Mouse (Mus musculus): Measurements from ENCODE around the gene Adgrv1.
A peak's percentile ranks its signal among the peaks of the same experiment; 100 is the strongest.
"Not testable (repeated sequence)": the region's sequence is repeated elsewhere in the genome, so short reads cannot be mapped to it uniquely, and the experiment has no call there.

Gene Adgrv1

GRCm38 (mm10) chr13:81632720-81633415 lies at the start of gene Adgrv1:
TSS of gene Adgrv1 (minus strand) at chr13:81633154.
- peak; percentile 60 for DNase-seq

GRCm38 (mm10) chr13:81675333-81675732 lies 42.4 kb upstream of the Adgrv1 start:
- DNase-seq: no peak

- no peak for DNase-seq
Observed at GRCm38 (mm10) chr13:81667713-81668112, 34.8 kb upstream of the Adgrv1 start.

GRCm38 (mm10) chr13:81664331-81664698 lies 31.4 kb upstream of the Adgrv1 start:
- DNase-seq: peak; percentile 48

GRCm38 (mm10) chr13:81663566-81664330 lies 30.8 kb upstream of the Adgrv1 start:
- peak; percentile 37 for DNase-seq

- no peak for DNase-seq
Observed at GRCm38 (mm10) chr13:81658053-81658752, 25.2 kb upstream of the Adgrv1 start.

GRCm38 (mm10) chr13:81657351-81658052 lies 24.5 kb upstream of the Adgrv1 start, which contains the start of gene Lysmd3:
TSS of gene Lysmd3 (plus strand) at chr13:81657663.
- DNase-seq: peak; percentile 92

- no peak for DNase-seq
Observed at GRCm38 (mm10) chr13:81657008-81657350, 24.0 kb upstream of the Adgrv1 start.

GRCm38 (mm10) chr13:81656091-81656850 lies 23.3 kb upstream of the Adgrv1 start:
- no peak for DNase-seq

- DNase-seq: not testable (repeated sequence)
Observed at GRCm38 (mm10) chr13:81650382-81650781, 17.4 kb upstream of the Adgrv1 start.

GRCm38 (mm10) chr13:81646348-81646747 lies 13.4 kb upstream of the Adgrv1 start:
- no peak for DNase-seq

- no peak for DNase-seq
Observed at GRCm38 (mm10) chr13:81644047-81644565, 11.2 kb upstream of the Adgrv1 start.

GRCm38 (mm10) chr13:81642491-81643149 lies 9.7 kb upstream of the Adgrv1 start:
- no peak for DNase-seq

GRCm38 (mm10) chr13:81641289-81642045 lies 8.5 kb upstream of the Adgrv1 start:
- peak; percentile 54 for DNase-seq

GRCm38 (mm10) chr13:81640881-81641280 lies 7.9 kb upstream of the Adgrv1 start:
- DNase-seq: no peak

- no peak for DNase-seq
Observed at GRCm38 (mm10) chr13:81639624-81640023, 6.7 kb upstream of the Adgrv1 start.

GRCm38 (mm10) chr13:81630566-81630965 lies 2.4 kb downstream of the Adgrv1 start:
- no peak for DNase-seq

- no peak for DNase-seq
Observed at GRCm38 (mm10) chr13:81629395-81629794, 3.6 kb downstream of the Adgrv1 start.

GRCm38 (mm10) chr13:81628631-81629190 lies 4.2 kb downstream of the Adgrv1 start:
- DNase-seq: no peak

- DNase-seq: not testable (repeated sequence)
Observed at GRCm38 (mm10) chr13:81627861-81628260, 5.1 kb downstream of the Adgrv1 start.

Measured in cerebellum, adult 8-10 months (tissue).